Mouse (Mus musculus) CD4-positive naive resting alpha-beta T cell, adult 76 days (primary cell): ENCODE data around the gene Olfr624. TPM values are rescaled to one million over a fixed set of nuclear protein-coding genes. Genes with fewer than 3 reads are reported as not detected.

ENCODE experiments used
- total RNA-seq: library from RNA; stranded (reverse); gene quantifications from one replicate; pipeline ENCODE4 v1.2.4, GENCODE M21; 2023

Gene Olfr624
- total RNA-seq: not detected

DNA sequence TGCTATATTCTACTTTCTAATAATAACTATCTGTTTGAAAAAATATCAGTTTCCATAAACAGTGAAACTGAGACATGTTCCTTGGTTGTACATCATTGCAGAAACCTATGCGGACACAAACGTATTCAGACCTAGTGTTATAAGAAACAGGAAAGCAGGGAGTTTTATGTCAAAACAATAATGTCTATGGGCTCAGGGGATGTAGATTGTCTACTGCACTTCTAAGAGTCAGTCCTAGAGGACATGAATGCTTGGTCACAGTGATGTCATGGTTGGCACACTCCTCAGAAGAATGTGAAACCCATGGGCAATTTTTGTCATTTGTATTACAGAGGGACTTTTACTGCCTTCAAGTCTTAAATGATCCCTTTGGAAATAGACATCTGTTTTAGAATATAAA, at the start of gene Olfr624:
Olfr624 (minus strand) TSS at position 101 of the 400 bp plus-strand sequence.

DNA sequence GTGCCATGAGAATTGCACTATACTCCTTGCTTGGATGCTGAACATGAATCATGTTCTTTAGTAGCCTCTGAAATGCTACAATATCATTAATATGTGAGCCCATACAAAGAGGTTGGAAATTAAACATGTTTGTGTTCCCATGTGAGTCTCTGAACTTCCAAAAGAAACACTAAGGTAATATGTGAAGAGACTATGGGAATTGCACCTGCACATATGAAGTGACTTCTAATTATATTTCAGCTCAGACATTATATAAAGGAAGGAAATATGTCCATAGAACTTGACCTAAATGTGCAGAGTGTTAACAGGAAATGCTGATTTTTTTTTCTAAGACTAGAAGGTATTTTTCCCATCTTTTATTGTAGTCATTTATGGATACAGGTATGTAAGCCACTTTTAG, 43.4 kb upstream of the Olfr624 start, which contains the start of gene Olfr243:
Olfr243 (plus strand) TSS at position 301 of the 400 bp plus-strand sequence.

GRCm38 (mm10) chr7:103682420-103682819, 11.4 kb upstream of the Olfr624 start, which contains the start of gene Olfr625-ps1:
Gene Olfr625-ps1 (plus strand): TSS chr7:103682720.

GRCm38 (mm10) chr7:103663598-103663997, 7.4 kb downstream of the Olfr624 start, which contains the start of gene Olfr623:
Gene Olfr623 (minus strand): TSS chr7:103663698.

DNA sequence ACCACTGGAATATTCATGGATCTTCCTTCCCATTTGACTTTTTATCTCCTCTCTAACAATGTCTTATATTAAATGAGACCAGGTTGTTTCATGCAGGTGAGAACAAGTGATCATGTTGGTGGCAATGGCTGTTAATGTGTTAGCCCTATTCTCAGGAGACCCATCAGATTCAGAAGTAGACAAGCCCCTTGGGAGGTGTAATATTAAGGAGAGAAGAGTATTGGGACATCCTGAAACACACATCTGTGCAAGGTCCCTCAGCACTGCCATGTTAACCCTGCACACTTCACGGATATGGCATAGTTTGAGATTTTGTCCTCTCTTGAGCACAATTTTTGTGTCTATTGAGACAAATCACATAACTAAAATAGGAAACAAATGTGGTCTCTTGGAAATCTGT, 28.4 kb downstream of the Olfr624 start, which contains the start of gene Olfr622:
Olfr622 (minus strand) TSS at position 101 of the 400 bp plus-strand sequence.

Other genes starting within 250 kb of the Olfr624 start
- gene Olfr605, start 225.8 kb downstream of the Olfr624 start, total RNA-seq: not detected
- not detected for gene Olfr606, start 222.1 kb downstream of the Olfr624 start, total RNA-seq
- gene Olfr607, start 207.0 kb downstream of the Olfr624 start, total RNA-seq: not detected
- gene Olfr608, start 201.3 kb downstream of the Olfr624 start, total RNA-seq: not detected
- gene Olfr609, start 173.1 kb downstream of the Olfr624 start, total RNA-seq: not detected
- not detected for gene Olfr610, start 159.1 kb downstream of the Olfr624 start, total RNA-seq
- gene Olfr611, start 150.3 kb downstream of the Olfr624 start, total RNA-seq: not detected
- not detected for gene Olfr612, start 128.5 kb downstream of the Olfr624 start, total RNA-seq
- gene Olfr613, start 123.1 kb downstream of the Olfr624 start, total RNA-seq: not detected
- gene Olfr615, start 115.1 kb downstream of the Olfr624 start, total RNA-seq: not detected
- not detected for gene Olfr616, start 102.0 kb downstream of the Olfr624 start, total RNA-seq
- gene Olfr617, start 98.1 kb downstream of the Olfr624 start, total RNA-seq: not detected
- not detected for gene Olfr618, start 81.1 kb downstream of the Olfr624 start, total RNA-seq
- gene Olfr619, start 70.6 kb downstream of the Olfr624 start, total RNA-seq: not detected
- gene Olfr620, start 58.7 kb downstream of the Olfr624 start, total RNA-seq: not detected
- not detected for gene Olfr622, start 28.5 kb downstream of the Olfr624 start, total RNA-seq
- gene Olfr623, start 7.5 kb downstream of the Olfr624 start, total RNA-seq: not detected
- gene Olfr625-ps1, start 11.5 kb upstream of the Olfr624 start, total RNA-seq: not detected
- not detected for gene Olfr243, start 43.5 kb upstream of the Olfr624 start, total RNA-seq
- not detected for gene Olfr628, start 59.2 kb upstream of the Olfr624 start, total RNA-seq
- gene Olfr629, start 73.8 kb upstream of the Olfr624 start, total RNA-seq: not detected
- not detected for gene Olfr630, start 86.1 kb upstream of the Olfr624 start, total RNA-seq
- not detected for gene Olfr69, start 100.4 kb upstream of the Olfr624 start, total RNA-seq
- gene Olfr68, start 108.5 kb upstream of the Olfr624 start, total RNA-seq: not detected
- not detected for gene Olfr67, start 120.6 kb upstream of the Olfr624 start, total RNA-seq
- 492 TPM for gene Hbb-bt, start 142.8 kb upstream of the Olfr624 start, total RNA-seq
- gene Hbb-bs, start 156.9 kb upstream of the Olfr624 start, total RNA-seq: 2,802 TPM
- not detected for gene Hbb-bh2, start 169.3 kb upstream of the Olfr624 start, total RNA-seq
- gene Hbb-bh1, start 172.0 kb upstream of the Olfr624 start, total RNA-seq: not detected
- not detected for gene Hbb-y, start 182.0 kb upstream of the Olfr624 start, total RNA-seq
- not detected for gene Olfr66, start 215.1 kb upstream of the Olfr624 start, total RNA-seq
- gene Olfr64, start 223.3 kb upstream of the Olfr624 start, total RNA-seq: not detected
- not detected for gene Olfr65, start 232.3 kb upstream of the Olfr624 start, total RNA-seq